Mouse (Mus musculus) kidney, postnatal 0 days (tissue): Measurements from ENCODE around the gene Faap100. TPM values are rescaled to one million over a fixed set of nuclear protein-coding genes. Genes with fewer than 3 reads are reported as not detected.

Experiments used
- ATAC-seq: fragments of 200-750 bp; cut with Nextera tagmentation; replicated peaks from 2 replicates; pipeline ENCODE4 v1.8.0; 2017; ENCODE audit warnings: low read depth, moderate number of reproducible peaks, moderate TSS enrichment, moderate library complexity; ENCODE audit not compliant: low FRiP score
- DNase-seq: peaks from one replicate; pipeline ENCODE4 v3.0.0-alpha.2; 2016; ENCODE audit warnings: low spot score
- H3K27ac ChIP-seq: fragments of 300-500 bp; sonication (generic); 2 replicates; pipeline ENCODE4 v1.5.1; 2014; ENCODE audit warnings: mild to moderate bottlenecking
- H3K27me3 ChIP-seq: fragments of 300-500 bp; sonication (generic); 2 replicates; pipeline ENCODE4 v1.6.1; 2014; ENCODE audit warnings: low read length, mixed read lengths; ENCODE audit not compliant: insufficient read depth
- H3K36me3 ChIP-seq: fragments of 300-500 bp; sonication (generic); 2 replicates; pipeline ENCODE4 v1.6.1; 2014; ENCODE audit warnings: low read length, mixed read lengths; ENCODE audit not compliant: insufficient read depth
- H3K4me1 ChIP-seq: fragments of 300-500 bp; sonication (generic); replicated peaks from 2 replicates; pipeline ENCODE4 v1.6.1; 2014; ENCODE audit warnings: antibody characterized with exemption, low read length, mixed read lengths; ENCODE audit not compliant: insufficient read depth
- H3K4me2 ChIP-seq: fragments of 300-500 bp; sonication (generic); 2 replicates; pipeline ENCODE4 v1.6.1; 2014; ENCODE audit warnings: mild to moderate bottlenecking, low read length, moderate library complexity, mixed read lengths
- H3K4me3 ChIP-seq: fragments of 300-500 bp; sonication (generic); replicated peaks from 2 replicates; pipeline ENCODE4 v1.5.1; 2014; ENCODE audit warnings: low read depth, low read length
- H3K9ac ChIP-seq: fragments of 300-500 bp; sonication (generic); 2 replicates; pipeline ENCODE4 v1.6.1; 2014; ENCODE audit warnings: low read depth, low read length
- H3K9me3 ChIP-seq: fragments of 300-500 bp; sonication (generic); replicated peaks from 2 replicates; pipeline ENCODE4 v1.6.1; 2016; ENCODE audit warnings: low read length, inconsistent platforms, mixed read lengths
- CTCF ChIP-seq: IDR thresholded peaks from 2 replicates; pipeline ENCODE4 v1.5.1; 2016; ENCODE audit warnings: antibody characterized with exemption, low read depth, mild to moderate bottlenecking, moderate library complexity
- WGBS: fragments of 180-500 bp; shearing (Covaris S2); extraction: QIAGEN DNeasy Blood & Tissue Kit; methylation state at CpG from one replicate; pipeline ENCODE4 v1.1.7; 2014; 5-methylcytosine and 5-hydroxymethylcytosine counted together
- polyA plus RNA-seq: library from polyadenylated mRNA; unstranded; fragments of >200 nt; fragmentation: Nextera tagmentation; extraction: Ambion mirVana; gene quantifications from 2 replicates; pipeline ENCODE4 v1.2.1, GENCODE M21; 2015

The Faap100 gene
- polyA plus RNA-seq, 1 experiment from 2014 or later, result 21.9 TPM

GRCm38 (mm10) chr11:120378031-120378610 lies 443 bp downstream of the Faap100 start:
- H3K9me3 ChIP-seq, result no peaks in the 10 kb centered on the region
- peak overlapping the region; percentile 96 for H3K4me2 ChIP-seq
- H3K27me3 ChIP-seq, result no peaks in the 10 kb centered on the region
- peak overlapping the region; percentile 72 for H3K9ac ChIP-seq
- peak overlapping the region; percentile 74 for H3K4me3 ChIP-seq
- no peak for TF ChIP-seq CTCF
- H3K4me1 ChIP-seq, result peaks cover 10% of the 10 kb centered on the region
- peaks cover 58% of the 10 kb centered on the region for H3K36me3 ChIP-seq
- H3K27ac ChIP-seq, result peak overlapping the region; percentile 42; the same call in 1 of the 2 replicates
- DNase-seq (peak; percentile 46), ATAC-seq (peak; percentile 22)
- WGBS, result 4% methylated on average over 26 of the region's 40 CpGs

GRCm38 (mm10) chr11:120377337-120377736 lies 1.2 kb downstream of the Faap100 start:
- H3K27ac ChIP-seq, result no peak overlapping the region
- peak overlapping the region; percentile 96 for H3K4me2 ChIP-seq
- no peaks in the 10 kb centered on the region for H3K9me3 ChIP-seq
- no peaks in the 10 kb centered on the region for H3K27me3 ChIP-seq
- H3K9ac ChIP-seq, result peak overlapping the region; percentile 72; the same call in 1 of the 2 replicates
- peaks cover 58% of the 10 kb centered on the region for H3K36me3 ChIP-seq
- DNase-seq (no peak), ATAC-seq (no peak)
- H3K4me1 ChIP-seq, result peaks cover 10% of the 10 kb centered on the region
- H3K4me3 ChIP-seq, result peak overlapping the region; percentile 74; the same call in 1 of the 2 replicates
- no peak for TF ChIP-seq CTCF
- WGBS, result 63% methylated on average over 10 of the region's 10 CpGs

- Histone ChIP-seq H3K9me3 (no peaks in the 10 kb centered on the region), H3K4me3 (no peak overlapping the region), H3K4me1 (peaks cover 10% of the 10 kb centered on the region), H3K4me2 (no peak overlapping the region), H3K36me3 (peaks cover 56% of the 10 kb centered on the region), H3K9ac (0 out of 2 replicates have a peak overlapping the region, but pooled peaks have one; percentile 72), H3K27ac (no peak overlapping the region), H3K27me3 (no peaks in the 10 kb centered on the region)
- ATAC-seq, result no peak
- 82% methylated on average over 17 of the region's 17 CpGs for WGBS
- TF ChIP-seq CTCF, result no peak
- no peak for DNase-seq
Measured at GRCm38 (mm10) chr11:120376302-120377160, 2.0 kb downstream of the Faap100 start.

GRCm38 (mm10) chr11:120375324-120375723 lies 3.2 kb downstream of the Faap100 start:
- no peak for DNase-seq
- Histone ChIP-seq H3K4me2 (no peak overlapping the region), H3K36me3 (peaks cover 53% of the 10 kb centered on the region), H3K4me3 (no peak overlapping the region), H3K27me3 (no peaks in the 10 kb centered on the region), H3K9ac (no peak overlapping the region), H3K4me1 (peaks cover 10% of the 10 kb centered on the region), H3K9me3 (no peaks in the 10 kb centered on the region), H3K27ac (no peak overlapping the region)
- no peak for TF ChIP-seq CTCF
- 91% methylated on average over 10 of the region's 10 CpGs for WGBS
- no peak for ATAC-seq

GRCm38 (mm10) chr11:120373820-120374586 lies 4.6 kb downstream of the Faap100 start:
- Histone ChIP-seq H3K9ac (no peak overlapping the region), H3K27me3 (no peaks in the 10 kb centered on the region), H3K4me1 (peaks cover 7% of the 10 kb centered on the region), H3K4me2 (no peak overlapping the region), H3K36me3 (peaks cover 57% of the 10 kb centered on the region), H3K9me3 (no peaks in the 10 kb centered on the region), H3K4me3 (no peak overlapping the region), H3K27ac (no peak overlapping the region)
- WGBS, result 88% methylated on average over 23 of the region's 23 CpGs
- no peak for ATAC-seq
- no peak for DNase-seq
- no peak for TF ChIP-seq CTCF

GRCm38 (mm10) chr11:120373025-120373424 lies 5.5 kb downstream of the Faap100 start:
- no peaks in the 10 kb centered on the region for H3K27me3 ChIP-seq
- no peaks in the 10 kb centered on the region for H3K9me3 ChIP-seq
- WGBS, result 64% methylated on average over 13 of the region's 13 CpGs
- H3K9ac ChIP-seq, result no peak overlapping the region
- peaks cover 5% of the 10 kb centered on the region; the same call in 1 of the 2 replicates for H3K4me1 ChIP-seq
- ATAC-seq (no peak), DNase-seq (no peak)
- H3K4me3 ChIP-seq, result no peak overlapping the region
- TF ChIP-seq CTCF, result peak; percentile 40
- H3K27ac ChIP-seq, result no peak overlapping the region
- H3K36me3 ChIP-seq, result peaks cover 58% of the 10 kb centered on the region
- H3K4me2 ChIP-seq, result no peak overlapping the region
